Mouse (Mus musculus): Measurements from ENCODE around the gene Mcfd2.

DNA sequence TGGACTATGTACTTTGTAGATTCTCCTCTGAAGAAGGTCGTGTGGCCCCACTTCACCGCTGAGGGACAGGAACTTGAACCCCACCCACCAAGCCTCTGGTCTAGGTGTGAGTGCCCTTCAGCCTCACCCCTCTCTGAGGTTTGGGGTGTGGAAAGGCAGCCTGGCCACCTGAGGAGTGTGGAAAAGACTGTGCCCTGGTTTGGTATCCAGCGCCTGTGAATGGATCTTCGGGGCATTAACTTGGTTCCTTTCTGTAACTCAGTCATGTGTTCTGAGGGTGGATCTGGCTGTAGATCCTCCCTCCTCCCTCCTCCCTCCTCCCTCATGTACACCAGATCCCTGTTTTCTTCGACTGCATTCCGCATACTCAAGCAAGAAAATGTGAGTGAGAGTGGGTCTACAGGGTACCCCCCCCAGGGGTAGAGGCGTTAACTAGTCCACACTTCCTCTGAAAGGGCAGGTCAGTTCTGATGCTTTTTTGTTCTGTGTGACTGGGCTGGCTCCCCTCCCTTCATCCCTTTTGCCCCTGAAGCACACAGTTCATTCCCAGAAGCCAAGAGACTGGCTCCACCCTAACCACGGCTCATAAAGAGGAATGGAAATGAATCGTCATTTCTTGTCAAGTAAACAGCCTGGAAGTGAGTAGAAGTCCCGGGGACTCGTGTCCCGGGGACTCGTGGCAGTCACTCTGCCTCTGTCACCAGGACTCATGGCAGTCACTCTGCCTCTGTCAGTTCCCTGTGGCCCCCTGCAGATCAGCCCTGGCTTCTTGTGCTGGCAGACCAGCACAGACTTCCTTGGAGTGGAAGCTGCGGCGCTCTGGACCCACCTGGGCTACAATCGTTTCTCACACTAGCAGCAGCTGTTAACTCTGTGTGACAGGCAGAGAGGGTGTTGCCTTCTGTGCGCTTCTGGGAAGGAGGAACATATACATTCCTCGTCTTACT is 47.5 kb upstream of the Mcfd2 start:
- TF ChIP-seq CTCF (conservative IDR thresholded peaks at IDR 0.05; ENCODE audit: low read length) (no peak), NANOG (IDR thresholded peaks at IDR 0.05; ENCODE audit: borderline replicate concordance, low read length) (no peak), POU5F1 (IDR thresholded peaks at IDR 0.05; ENCODE audit: borderline replicate concordance, low read length) (no peak)
